ENCODE assay signal across 8 mouse cellular contexts in the genomic region with DNA sequence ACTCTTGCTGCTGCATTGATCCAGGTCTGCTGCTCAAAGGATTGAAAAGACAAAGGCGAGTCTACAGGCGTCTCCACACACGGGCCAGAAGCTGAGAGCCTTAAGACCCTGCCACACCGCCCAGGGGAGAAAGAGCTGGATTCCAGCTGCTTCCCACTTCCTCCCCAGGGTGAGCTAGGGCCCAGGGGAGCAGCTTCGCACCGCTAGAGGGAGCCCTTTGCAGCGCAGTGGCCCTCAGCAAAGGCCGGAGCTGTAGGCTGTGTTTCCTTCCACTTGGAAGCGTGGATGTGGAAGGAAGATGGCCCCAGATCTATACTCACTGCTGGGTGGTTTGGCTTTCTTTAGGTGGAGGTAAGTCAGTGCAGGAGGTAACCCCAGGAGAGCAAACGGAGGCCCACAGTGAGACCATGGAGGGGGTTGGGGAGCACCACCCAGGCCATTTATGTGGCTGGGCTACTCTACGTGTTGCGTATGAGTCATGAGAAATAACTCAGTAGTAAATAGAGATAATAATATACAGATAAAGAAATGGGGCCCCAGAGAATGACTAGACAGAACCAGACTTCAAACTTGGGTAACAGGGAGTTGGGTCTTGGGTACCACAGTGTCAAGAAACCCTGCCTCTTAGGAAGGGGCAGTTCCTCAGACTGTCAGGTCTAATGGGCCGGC. TPM values are rescaled to one million over a fixed set of nuclear protein-coding genes. Genes with fewer than 3 reads are reported as not detected.
DNase-seq lines count a peak whose midpoint lies in the region; ATAC-seq lines count a peak whose summit lies in the region.

No protein-coding gene starts in this region.

- H3K36me3 ChIP-seq in hindbrain, embryonic 14.5 days (replicated peaks; ENCODE audit: control insufficient read depth, insufficient read depth), result no peaks in the 10 kb centered on the region

- ATAC-seq in hindbrain, embryonic 14.5 days (ENCODE audit: low FRiP score), result no peak

- H3K4me1 ChIP-seq in hindbrain, embryonic 14.5 days (replicated peaks; ENCODE audit: control insufficient read depth, insufficient read depth, low read length), result no peaks in the 10 kb centered on the region

- no peaks in the 10 kb centered on the region for H3K27me3 ChIP-seq in hindbrain, embryonic 14.5 days (ENCODE audit: control insufficient read depth, insufficient read depth, low read length)

- no peak overlapping the region for H3K4me2 ChIP-seq in hindbrain, embryonic 14.5 days (replicated peaks)

- peak; percentile 81 for DNase-seq in R1 (ENCODE audit: low read depth, low spot score)
- peak; percentile 42 for DNase-seq in cerebellum, adult 9-10 months
- DNase-seq in frontal cortex, postnatal 25 days (ENCODE audit: low spot score in 2 of 2), result peak; percentile 59 to 71
- DNase-seq in hindbrain, embryonic 14.5 days (ENCODE audit: low spot score), result peak; percentile 69
- DNase-seq in layer of hippocampus, postnatal 25 days (ENCODE audit: extremely low spot score in 1 of 2, low spot score in 1 of 2), result peak; percentile 63 to 84
- DNase-seq in lung, postnatal 14 days, result peak; percentile 94
- peak; percentile 82 for DNase-seq in right cerebral cortex, postnatal 14 days
- peak; percentile 89 for DNase-seq in urinary bladder, postnatal 14 days (ENCODE audit: low spot score)

- H3K9me3 ChIP-seq in hindbrain, embryonic 14.5 days (ENCODE audit: control insufficient read depth, low read length), result no peaks in the 10 kb centered on the region

- H3K4me3 ChIP-seq in hindbrain, embryonic 14.5 days (replicated peaks; ENCODE audit: low read length), result no peak overlapping the region

- no peak overlapping the region for H3K9ac ChIP-seq in hindbrain, embryonic 14.5 days

- H3K27ac ChIP-seq in hindbrain, embryonic 14.5 days, result no peak overlapping the region

- 31% methylated on average over 13 of the region's 13 CpGs for WGBS in hindbrain, embryonic 14.5 days

RNA-seq across cellular contexts. Expression of gene Tha1, which starts 39.5 kb away (rescaled TPM):
- polyA plus RNA-seq in hindbrain, embryonic 14.5 days (2014; fragmentation: Nextera tagmentation; extraction: Ambion mirVana), result 2.5 and 2.6 TPM in 2 replicates
- 1 to 10 TPM; 4.2 TPM for total RNA-seq in layer of hippocampus, postnatal 25 days (2021)

RNA-seq across cellular contexts. Expression of gene Tmem235, which starts 52.3 kb away (rescaled TPM):
- polyA plus RNA-seq in hindbrain, embryonic 14.5 days (2014; fragmentation: Nextera tagmentation; extraction: Ambion mirVana), result not detected in 2 replicates
- not detected for total RNA-seq in layer of hippocampus, postnatal 25 days (2021)

RNA-seq across cellular contexts. Expression of gene Socs3, which starts 57.0 kb away (rescaled TPM):
- 2.9 and 3.0 TPM in 2 replicates for polyA plus RNA-seq in hindbrain, embryonic 14.5 days (2014; fragmentation: Nextera tagmentation; extraction: Ambion mirVana)
- total RNA-seq in layer of hippocampus, postnatal 25 days (2021), result 1 to 10 TPM; 1.3 to 1.8 TPM

Comparison
In these comparisons a context has a peak if more than half of its experiments do, and no peak if none do; other contexts are left out.
1. DNase-seq: peak in every context shown above with its lines; median percentile 94 in lung, postnatal 14 days; 89 in urinary bladder, postnatal 14 days; 82 in right cerebral cortex, postnatal 14 days; 81 in R1; 74 in layer of hippocampus, postnatal 25 days; 69 in hindbrain, embryonic 14.5 days; 65 in frontal cortex, postnatal 25 days; 42 in cerebellum, adult 9-10 months.